Mouse (Mus musculus) cerebellum, postnatal 4 days (tissue): Measurements from ENCODE around the gene Pitpnm2.

Experiments
- DNase-seq, 2 experiments: peaks; one replicate each; pipeline ENCODE4 v3.0.0; 2022; ENCODE audit warnings: low spot score in 2 of 2, mixed read lengths in 1 of 2

The Pitpnm2 gene

DNA sequence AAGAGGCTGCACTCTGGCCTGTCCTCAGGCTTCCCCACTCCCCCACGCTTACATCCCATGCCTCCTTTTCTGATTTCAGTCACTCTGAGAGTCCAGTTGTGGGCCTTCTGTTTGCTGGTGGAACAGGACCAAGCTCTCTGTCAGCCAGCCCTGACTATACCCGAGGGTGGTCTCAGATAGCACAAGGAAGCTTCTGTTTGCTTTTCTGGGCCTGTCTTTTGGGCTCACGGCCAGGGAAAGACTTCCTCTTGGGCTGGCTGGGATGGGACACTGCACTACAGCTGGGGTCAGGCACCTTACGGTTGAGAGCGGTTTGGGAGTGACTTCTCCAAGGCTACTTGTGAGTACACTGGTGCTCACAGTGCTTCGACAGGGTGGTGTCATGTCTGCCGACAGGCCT, 111.5 kb downstream of the Pitpnm2 start:
- DNase-seq, result peak in 1 of 2 experiments; percentile 38

DNA sequence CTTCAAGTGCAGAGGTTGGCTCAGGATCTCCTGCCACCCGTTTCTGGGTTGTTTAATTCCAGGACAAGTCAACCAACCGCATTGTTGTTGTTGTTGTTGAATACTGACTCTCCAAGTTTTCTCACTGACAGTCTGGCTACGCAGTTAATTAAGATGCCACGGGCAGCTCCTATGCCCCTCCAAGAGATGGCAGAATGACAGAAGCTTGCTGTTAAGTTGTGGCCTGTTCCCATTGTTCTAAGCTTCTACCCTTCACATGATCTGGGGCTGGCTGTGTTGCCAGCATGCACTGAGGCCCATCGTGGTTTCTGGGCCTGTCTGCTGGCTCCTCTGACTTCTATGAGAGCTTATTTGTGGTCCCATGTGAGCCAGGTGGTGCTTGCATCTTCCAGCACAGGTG, 115.3 kb downstream of the Pitpnm2 start:
- DNase-seq, result no peak

DNA sequence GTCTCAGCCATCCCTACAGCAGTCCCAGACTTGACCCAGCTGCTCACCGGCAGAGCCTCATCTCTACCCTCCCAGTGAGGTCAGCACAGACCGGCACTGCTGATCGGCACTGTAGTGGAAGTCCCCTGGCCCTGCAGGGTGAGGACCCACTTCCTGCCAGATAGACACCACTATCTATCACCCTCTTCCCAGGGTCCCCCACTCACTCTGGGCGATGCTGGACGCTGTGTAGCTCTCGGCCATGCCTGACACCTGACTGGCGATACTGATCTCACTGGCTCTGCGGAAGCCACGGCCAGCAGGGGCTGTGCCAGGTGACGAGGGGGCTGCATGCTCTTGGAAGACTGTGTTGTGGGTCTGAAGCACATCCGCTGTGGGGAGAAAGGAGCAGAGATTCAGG, 124.5 kb downstream of the Pitpnm2 start:
- no peak for DNase-seq

DNA sequence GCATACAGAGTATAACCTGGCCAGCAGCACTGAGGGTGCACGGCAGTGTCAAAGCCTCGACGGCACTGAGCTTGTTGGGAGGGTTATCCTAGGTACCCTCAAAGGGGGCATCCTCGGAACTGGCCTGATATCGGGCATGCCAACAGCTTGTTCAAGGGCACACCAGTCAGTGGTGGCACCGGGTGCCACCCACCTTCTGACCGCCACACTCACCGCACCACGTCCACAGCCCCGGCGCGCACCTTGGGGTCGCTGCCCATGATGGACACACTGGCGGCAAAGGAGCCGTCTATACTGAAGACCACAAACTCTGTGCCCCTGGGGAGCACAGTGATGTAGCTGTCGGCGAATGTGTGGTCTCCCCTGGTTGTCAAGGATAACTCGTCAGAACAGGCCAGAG, 127.2 kb downstream of the Pitpnm2 start:
- no peak for DNase-seq

DNA sequence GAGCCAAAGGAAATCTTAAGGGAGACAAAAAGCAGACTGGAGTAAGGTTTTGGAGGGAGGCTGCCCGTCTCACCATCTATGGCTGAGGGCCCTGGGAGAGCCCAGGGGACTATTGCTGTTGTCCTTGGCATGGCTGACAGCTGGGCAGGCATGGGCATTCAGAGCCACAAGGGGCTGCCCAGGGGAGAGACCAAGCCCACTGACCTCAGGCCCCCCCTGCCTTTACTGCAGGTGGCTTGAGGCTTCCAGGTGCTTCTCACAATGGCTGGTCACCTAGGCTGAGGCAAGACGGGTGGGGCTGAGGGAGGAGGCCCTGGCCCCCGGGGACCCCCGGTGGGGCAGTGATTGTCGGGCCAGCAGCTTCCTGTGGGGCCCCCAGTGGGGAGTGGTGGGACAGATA, 130.4 kb downstream of the Pitpnm2 start:
- no peak for DNase-seq

DNA sequence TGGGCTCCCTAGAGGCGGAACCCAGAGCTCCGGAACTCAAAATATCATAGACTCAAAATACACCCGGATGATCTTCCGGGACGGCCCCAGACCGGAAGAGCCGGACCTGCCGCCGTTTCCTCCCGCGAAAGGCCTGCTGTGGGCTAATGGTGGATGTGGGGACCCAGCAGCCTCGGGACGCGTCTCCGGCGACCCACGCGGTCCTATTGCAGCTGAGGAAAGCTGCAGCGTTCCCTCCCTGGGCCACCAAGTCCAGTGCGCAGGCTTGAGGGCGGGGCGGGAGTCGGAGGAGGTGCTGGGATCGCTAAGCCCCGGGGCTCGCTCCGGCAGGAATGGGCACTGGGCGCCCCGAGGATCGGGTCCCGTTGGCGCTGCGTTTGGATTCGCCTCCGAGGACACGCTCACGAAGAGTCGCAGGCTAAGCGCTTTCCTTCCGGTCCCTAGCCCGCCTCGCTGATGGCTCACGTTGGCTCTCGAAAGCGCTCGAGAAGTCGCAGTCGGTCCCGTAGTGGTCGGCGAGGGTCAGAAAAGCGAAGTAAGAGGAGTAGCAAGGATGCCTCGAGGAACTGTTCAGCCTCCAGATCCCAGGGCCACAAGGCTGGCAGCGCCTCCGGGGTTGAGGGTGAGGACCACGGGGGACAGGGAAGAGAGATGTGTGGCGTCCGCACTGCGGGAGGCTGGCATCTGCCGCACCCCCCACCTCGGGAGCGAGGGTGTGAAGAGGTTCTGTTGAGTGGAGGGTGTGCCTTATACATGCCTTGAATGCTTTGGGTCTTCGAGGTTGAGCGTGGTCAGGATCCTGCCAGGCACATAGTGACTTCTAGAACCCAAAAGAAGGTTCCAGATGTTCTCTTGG, 133.3 kb downstream of the Pitpnm2 start, which contains the start of gene Arl6ip4:
Gene Arl6ip4, plus strand, starts transcription at position 100 of the 856 bp plus-strand sequence.
- peak; percentile 70 to 85 for DNase-seq

DNA sequence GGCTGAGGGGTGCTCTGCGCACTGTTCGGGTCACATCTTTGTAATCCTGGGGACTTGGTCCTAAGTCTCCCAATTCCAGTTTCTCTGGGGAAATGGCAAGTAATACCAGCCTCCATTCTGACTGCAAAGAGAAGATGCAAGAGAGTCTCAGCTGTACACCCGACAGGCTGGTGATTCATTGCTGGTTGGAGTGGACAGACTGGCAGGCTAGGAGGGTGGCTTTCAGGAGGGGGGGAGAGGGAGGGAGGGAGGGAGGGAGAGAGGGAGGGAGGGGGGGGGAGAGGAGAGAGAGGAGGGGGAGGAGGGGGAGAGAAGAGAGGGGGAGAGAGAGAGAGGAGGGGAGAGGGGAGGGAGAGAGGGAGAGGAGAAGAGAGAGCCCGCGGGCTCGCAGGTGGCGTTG, 134.0 kb downstream of the Pitpnm2 start:
- DNase-seq, result no peak

DNA sequence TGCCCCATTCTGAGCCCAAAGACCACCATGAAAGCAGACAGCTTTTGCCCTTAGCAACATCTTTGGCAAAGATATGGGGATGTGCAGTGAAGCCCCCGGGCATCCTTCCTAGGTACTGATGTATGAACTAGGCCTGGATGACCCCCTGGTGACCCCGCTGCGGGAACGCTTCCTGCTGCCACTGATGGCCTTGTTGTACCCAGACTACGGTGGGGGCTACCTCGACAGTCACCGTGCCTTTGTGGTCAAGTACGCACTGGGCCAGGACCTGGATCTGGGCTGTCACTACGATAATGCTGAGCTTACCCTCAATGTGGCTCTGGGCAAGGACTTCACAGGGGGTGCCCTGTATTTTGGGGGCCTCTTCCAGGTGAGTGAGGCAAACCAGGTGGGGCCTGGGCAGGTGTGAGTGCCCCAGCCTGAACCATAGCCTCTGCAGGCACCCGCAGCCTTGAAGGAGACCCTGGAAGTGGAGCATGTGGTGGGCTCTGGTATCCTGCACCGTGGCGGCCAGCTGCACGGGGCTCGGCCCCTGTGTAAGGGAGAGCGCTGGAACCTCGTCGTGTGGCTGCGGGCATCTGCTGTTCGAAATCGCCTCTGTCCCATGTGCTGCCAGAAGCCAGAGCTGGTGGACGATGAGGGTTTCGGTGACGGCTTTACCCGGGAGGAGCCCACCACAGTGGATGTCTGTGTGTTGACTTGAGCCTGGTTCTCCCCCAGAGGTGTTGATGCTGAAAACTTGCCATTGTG, 135.1 kb downstream of the Pitpnm2 start:
- no peak for DNase-seq

DNA sequence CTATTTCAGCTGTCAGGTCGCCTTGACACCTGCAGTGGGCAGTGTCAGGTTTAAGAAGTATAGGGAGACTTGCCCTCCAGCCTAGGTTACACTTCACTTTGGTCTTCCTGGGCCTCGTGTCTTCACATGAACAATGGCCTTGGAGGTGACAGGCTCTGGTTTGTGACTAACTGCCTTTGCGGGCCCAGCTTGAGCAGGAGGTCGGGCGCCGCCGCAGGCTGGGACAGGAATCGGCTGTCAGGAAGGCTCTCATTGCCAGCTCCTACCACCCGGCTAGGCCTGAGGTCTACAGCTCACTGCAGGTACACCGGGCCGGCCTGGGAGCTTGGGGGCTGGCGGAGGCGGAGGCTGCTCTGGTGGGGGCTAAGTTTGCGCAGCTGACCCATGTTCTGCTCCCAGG, 136.5 kb downstream of the Pitpnm2 start:
- DNase-seq, result peak in 1 of 2 experiments; percentile 54

DNA sequence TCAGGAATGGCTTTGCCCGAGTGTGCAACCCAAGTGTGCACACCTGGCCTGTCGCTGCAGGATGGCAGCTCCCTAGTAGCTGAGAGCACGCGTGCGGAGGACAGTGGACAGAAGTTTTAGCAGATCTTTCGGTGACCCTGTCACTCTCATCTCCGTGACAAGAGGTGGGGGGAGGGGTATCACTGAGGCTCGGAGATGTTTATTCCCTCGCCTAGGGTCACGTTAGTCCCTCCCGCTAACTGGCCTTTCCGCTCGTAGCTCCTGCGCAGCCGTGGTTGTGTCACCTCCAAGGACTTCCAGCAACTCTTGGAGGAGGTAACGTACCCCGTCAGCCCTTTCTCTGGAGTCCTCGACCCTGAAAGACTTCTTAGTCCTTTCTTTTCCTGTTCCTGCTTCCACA, 137.0 kb downstream of the Pitpnm2 start:
- peak in 1 of 2 experiments; percentile 34 for DNase-seq

DNA sequence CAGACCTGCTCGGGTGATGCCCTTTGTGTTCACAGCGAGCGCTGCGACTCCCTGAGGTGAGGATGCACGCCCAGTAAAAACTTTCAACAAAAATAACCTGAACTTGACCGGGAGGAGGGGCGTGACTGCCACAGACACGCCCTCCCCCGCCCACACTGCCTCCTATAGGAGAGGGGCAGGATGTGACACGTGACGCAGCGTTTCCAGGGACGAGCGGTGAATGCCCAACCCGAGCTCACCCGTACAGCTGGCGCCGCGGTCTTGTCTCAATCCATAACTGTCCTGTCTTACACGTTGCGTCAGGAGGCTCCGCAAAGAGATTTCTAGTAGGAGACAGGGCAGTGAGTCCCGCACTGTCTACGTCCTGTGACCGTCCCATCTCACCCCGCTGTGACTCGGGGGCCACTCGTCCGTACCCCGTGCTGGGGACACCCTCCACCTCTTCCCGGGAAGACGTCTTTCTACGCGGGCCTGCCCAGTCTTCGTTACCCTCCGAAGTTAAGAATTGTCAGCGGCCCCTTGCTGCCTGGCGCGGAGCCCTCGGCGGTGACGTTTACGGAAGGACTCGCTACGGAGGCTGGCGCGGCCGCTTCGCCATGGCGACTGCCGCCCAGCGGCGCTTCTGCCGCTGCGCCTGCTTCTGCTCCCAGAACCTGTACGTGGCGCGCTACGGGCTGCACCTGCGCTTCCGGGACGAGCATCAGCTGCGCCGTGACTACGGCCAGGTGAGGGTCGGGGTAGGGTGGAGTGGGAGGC, 137.6 kb downstream of the Pitpnm2 start, which contains the start of gene Ogfod2:
Gene Ogfod2, plus strand, starts transcription at position 556 of the 756 bp plus-strand sequence.
- peak; percentile 86 to 95 for DNase-seq

DNA sequence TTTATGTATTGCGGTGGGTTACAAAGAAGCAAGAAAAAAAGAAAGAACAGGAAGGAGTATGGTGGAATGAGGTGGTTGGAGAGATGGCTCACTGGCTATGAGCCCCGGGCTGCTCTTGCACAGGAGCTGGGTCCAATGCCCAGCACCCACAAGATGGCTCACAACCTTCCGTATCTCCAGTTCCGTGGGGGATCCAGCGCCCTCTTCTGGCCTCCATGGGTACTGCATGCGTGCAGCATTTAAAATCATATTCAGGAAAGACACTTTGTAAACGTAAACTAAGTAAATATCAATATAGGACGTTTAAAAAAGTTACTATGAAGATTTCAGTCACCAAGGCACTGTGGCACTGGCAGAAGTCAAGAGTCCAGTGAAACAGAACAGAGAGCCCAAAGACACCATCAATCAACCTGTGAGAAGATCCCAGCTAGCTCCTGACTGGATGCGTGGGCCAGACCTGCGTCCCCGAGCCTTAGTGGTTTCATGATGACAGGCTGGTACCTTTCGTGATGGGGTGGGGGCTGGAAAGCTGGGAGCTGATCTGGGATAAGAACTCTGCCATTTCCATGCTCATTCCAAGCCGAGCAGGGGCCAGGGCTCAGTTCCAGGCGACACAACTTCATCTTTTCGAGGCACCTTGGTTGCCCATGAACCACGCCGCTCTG, 138.4 kb downstream of the Pitpnm2 start:
- DNase-seq, result peak in 1 of 2 experiments; percentile 51

DNA sequence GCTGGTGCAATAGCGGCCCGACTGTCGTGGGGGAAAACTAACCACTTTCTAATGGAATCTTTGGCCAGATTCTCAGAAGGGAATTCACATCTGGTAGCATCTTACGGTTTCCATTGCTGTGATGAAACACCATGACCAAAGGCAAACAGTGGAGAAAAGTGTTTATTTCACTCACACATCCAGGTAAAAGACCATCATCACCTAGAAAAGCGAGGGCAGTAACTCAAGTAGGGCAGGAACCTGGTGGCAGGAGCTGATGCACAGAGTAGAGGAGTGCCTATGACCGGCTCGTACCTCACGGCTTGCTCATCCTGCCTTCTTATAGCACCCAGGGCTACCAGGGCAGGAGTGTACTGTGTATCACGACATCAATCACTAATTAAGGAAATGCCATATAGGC, 146.0 kb downstream of the Pitpnm2 start:
- no peak for DNase-seq

DNA sequence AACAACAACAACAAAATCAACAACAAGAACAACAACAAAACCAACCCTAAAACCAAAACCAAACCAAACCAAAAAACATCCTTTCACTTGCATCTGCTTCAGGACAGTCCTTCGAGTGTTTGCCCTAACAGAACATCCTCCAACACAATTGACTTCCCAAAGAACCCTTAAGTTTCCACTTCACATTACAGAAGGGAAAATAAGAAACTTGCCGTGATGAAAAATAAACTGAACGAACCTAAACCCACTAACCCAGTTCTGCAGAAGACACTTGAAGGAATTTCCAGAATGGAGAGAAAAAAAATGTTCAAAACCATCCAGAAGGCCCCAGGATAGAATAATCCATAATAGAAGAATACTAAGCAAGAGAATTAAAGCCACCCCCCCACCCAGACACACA, 146.5 kb downstream of the Pitpnm2 start:
- no peak for DNase-seq

DNA sequence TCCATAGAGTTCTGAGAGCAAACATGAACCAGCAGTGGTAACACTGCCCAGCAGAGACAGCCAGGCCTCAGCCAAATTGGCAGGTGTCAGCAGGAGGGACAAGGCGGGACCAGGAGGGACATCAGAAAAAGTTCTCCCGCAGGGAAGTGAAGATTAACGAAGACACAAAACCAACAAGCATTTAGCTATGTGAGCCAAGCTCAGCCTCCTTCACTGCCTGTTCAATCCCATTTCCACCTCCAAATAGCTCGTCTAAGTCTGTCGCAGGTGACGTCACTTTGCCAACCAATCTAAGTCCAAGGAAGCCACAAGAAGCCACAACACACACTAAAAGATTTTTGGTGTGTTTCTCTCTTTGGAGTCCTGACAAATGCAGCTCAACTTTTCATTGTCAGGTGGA, 147.2 kb downstream of the Pitpnm2 start:
- no peak for DNase-seq

DNA sequence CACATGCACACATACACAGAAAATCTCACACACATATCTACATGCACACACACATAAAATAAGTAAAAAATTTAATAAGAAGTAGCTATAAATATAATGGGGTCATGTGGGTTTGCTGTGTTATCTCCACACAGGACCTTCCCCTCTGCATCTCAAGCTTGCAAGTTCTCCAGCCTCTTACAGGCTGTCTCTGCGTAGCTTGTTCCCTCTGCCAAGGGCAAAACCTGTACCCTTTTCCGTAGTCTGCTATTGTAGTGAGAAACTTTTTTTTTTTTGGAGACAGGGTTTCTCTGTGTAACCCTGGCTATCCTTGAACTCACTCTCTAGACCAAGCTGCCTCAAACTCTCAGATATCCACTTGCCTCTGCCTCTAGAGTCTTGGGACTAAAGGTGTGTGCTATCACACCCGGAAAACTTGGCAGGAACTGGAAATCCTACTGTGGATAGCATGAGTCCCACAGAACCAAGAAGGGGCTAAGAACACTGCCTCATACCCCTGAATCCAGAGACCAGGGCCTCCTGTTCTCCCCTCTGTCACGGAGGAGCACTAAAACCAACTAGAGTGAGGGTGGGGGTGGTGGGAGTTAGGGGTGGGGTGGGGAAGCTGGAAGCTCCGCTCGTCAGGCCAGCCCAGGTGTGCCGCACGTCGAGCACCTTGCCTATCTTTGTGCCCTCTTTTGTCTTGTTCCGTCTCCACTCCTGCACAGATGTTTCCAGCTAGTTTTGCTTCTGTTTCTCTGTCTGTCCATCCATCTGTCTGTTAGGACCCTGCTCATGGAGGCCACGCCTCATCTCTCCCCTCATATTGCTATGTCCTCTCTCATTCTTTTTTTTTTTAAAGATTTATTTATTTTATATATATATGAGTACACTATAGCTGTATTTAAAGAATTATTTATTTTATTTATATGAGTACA, 149.2 kb downstream of the Pitpnm2 start:
- DNase-seq, result no peak

DNA sequence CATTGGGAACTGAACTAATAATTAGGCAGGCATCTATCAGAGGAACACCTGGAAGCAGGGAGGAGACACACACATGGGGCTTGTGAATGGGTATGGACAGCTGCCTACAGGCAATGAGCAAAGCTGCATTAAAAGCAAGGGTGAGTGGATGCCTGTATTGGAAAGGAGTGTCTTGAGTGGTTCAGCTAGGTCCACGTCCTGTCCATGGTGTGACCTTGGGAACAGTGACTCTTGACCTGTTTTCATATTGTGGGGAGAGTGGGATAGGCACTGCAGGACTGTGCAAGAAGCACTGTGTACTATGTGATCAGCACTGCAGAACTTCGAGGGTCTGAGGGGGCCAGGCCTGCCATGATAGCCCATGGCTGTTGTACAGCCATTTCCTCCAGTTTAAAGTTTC, 150.6 kb downstream of the Pitpnm2 start:
- DNase-seq, result no peak

DNA sequence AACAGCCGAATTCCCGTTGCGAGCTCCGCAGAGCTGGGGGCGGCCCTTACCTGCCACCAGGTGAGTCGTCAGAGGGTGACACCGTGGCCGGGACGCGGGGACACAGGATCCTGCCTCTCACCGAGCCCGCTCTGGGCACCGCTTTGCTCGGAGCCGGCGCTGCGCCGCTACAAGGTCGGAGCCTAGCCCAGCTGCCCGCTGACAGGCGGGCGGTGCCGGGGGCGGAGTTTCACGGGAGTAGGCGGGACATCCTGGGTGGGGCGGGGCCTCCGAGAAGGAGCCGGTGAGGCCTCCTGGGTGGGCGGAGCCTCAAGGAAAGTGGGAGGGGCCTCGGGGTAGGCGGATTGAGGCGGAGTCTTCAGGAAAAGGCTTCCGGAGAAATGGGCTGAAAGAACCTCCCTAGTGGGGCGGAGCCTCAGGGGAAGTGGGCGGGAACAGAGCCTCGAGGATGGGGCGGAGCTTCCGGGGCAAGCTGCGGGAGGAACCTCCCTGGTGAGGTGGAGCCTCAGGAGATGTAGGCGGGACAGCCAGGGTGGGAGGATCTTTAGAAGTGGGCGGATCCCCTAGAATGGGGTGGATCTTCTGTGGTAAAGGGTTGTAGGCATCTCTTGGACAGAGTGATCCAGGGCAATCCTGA, 153.8 kb downstream of the Pitpnm2 start, which contains the start of gene Abcb9:
Gene Abcb9, minus strand, starts transcription at position 203 of the 637 bp plus-strand sequence.
- DNase-seq, result peak; percentile 87 to 92

DNA sequence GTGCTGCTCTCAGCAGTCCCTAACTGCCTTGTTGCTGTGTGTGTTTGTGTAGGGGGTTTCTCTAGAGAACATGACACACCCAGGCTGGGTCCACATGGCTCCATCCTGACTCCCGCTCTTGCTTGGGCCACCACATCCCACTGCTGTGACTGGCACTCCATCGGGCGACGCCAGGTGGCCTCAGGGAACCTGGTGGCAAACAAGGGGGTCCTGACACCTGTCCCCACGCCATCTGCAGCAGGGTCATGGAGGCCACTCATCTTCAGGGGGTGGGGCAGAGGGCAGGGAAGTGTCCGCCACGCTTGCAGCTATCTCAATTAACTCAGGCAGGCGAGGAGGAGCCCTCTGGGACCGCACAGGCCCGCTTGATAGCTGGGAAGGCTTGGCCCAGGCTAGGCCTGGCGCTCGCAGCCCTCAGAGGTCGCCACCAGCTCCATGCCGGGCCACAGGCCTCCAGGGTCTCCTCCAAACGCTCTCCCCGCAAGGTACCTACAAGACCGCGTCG, 154.4 kb downstream of the Pitpnm2 start:
- no peak for DNase-seq
